In genomic region chr1:182850080-182850479, GRCm38 (mm10) we compare ENCODE assay signal across 24 mouse cellular contexts.
A peak's percentile ranks its signal among the peaks of the same experiment; 100 is the strongest.
DNase-seq lines count a peak whose midpoint lies in the region; ATAC-seq and TF ChIP-seq lines count a peak whose summit lies in the region.
"Had no signal": no experiment of that assay in that cellular context is flagged by ENCODE, and none has a peak within 500 bp of the region (broad histone marks: within the 10 kb centered on the region; RNA-seq: fewer than 3 reads in every experiment).

No protein-coding gene starts in this region.

- H3K27ac ChIP-seq in layer of hippocampus, adult 2 months = peak overlapping the region; percentile 25; the same call in 1 of the 2 replicates
- H3K27ac ChIP-seq in hindbrain, embryonic 12.5 days = peak overlapping the region; percentile 79
- H3K27ac ChIP-seq in midbrain, embryonic 14.5 days (replicated peaks; ENCODE audit: low read depth, low read length) = peak overlapping the region; percentile 47
- peak overlapping the region; percentile 70 for H3K27ac ChIP-seq in neural tube, embryonic 15.5 days (replicated peaks)
- H3K27ac ChIP-seq: embryonic facial prominence, embryonic 12.5 days; heart, embryonic 10.5 days; intestine, embryonic 15.5 days; limb, embryonic 13.5 days; liver, embryonic 13.5 days had no signal

- 69% methylated on average over 1 of the region's 1 CpGs for WGBS in hindbrain, embryonic 12.5 days
- 76% methylated on average over 1 of the region's 1 CpGs for WGBS in midbrain, embryonic 14.5 days
- 61% methylated on average over 1 of the region's 1 CpGs for WGBS in neural tube, embryonic 15.5 days

- no peak overlapping the region for H3K9ac ChIP-seq in hindbrain, embryonic 12.5 days
- H3K9ac ChIP-seq in midbrain, embryonic 14.5 days (replicated peaks; ENCODE audit: low read length) = no peak overlapping the region
- H3K9ac ChIP-seq in neural tube, embryonic 15.5 days (replicated peaks) = no peak overlapping the region
- H3K9ac ChIP-seq: embryonic facial prominence, embryonic 12.5 days; forebrain, embryonic 12.5 days; intestine, embryonic 15.5 days; limb, embryonic 13.5 days; liver, embryonic 13.5 days had no signal

- H3K36me3 ChIP-seq in hindbrain, embryonic 12.5 days = no peaks in the 10 kb centered on the region
- H3K36me3 ChIP-seq in midbrain, embryonic 14.5 days (ENCODE audit: control insufficient read depth, insufficient read depth, low read length) = peaks cover 3% of the 10 kb centered on the region; the same call in 1 of the 2 replicates
- H3K36me3 ChIP-seq in neural tube, embryonic 15.5 days = no peaks in the 10 kb centered on the region
- H3K36me3 ChIP-seq: embryonic facial prominence, embryonic 12.5 days; forebrain, embryonic 12.5 days; heart, embryonic 10.5 days; intestine, embryonic 15.5 days; limb, embryonic 13.5 days; liver, embryonic 13.5 days had no signal

- no peaks in the 10 kb centered on the region for H3K9me3 ChIP-seq in hindbrain, embryonic 12.5 days (replicated peaks)
- H3K9me3 ChIP-seq in midbrain, embryonic 14.5 days (ENCODE audit: control insufficient read depth, low read length) = no peaks in the 10 kb centered on the region
- no peaks in the 10 kb centered on the region for H3K9me3 ChIP-seq in neural tube, embryonic 15.5 days (replicated peaks)
- H3K9me3 ChIP-seq: embryonic facial prominence, embryonic 12.5 days; forebrain, embryonic 12.5 days; heart, embryonic 10.5 days; intestine, embryonic 15.5 days; limb, embryonic 13.5 days; liver, embryonic 13.5 days had no signal

- H3K4me3 ChIP-seq in layer of hippocampus, adult 2 months = no peak overlapping the region
- H3K4me3 ChIP-seq in hindbrain, embryonic 12.5 days = no peak overlapping the region
- no peak overlapping the region for H3K4me3 ChIP-seq in midbrain, embryonic 14.5 days (replicated peaks; ENCODE audit: low read depth, low read length)
- no peak overlapping the region for H3K4me3 ChIP-seq in neural tube, embryonic 15.5 days (replicated peaks)
- H3K4me3 ChIP-seq: embryonic facial prominence, embryonic 12.5 days; forebrain, embryonic 12.5 days; intestine, embryonic 15.5 days; limb, embryonic 13.5 days; liver, embryonic 13.5 days had no signal

- H3K27me3 ChIP-seq in hindbrain, embryonic 12.5 days = no peaks in the 10 kb centered on the region
- no peaks in the 10 kb centered on the region for H3K27me3 ChIP-seq in midbrain, embryonic 14.5 days (ENCODE audit: control insufficient read depth, insufficient read depth, low read length)
- H3K27me3 ChIP-seq in neural tube, embryonic 15.5 days (replicated peaks) = no peaks in the 10 kb centered on the region
- H3K27me3 ChIP-seq: embryonic facial prominence, embryonic 12.5 days; forebrain, embryonic 12.5 days; intestine, embryonic 15.5 days; limb, embryonic 13.5 days; liver, embryonic 13.5 days had no signal

- H3K4me2 ChIP-seq in hindbrain, embryonic 12.5 days (replicated peaks) = no peak overlapping the region
- no peak overlapping the region for H3K4me2 ChIP-seq in midbrain, embryonic 14.5 days (ENCODE audit: low read length)
- no peak overlapping the region for H3K4me2 ChIP-seq in neural tube, embryonic 15.5 days
- H3K4me2 ChIP-seq: embryonic facial prominence, embryonic 12.5 days; forebrain, embryonic 12.5 days; intestine, embryonic 15.5 days; limb, embryonic 13.5 days; liver, embryonic 13.5 days had no signal

- peak; percentile 68; the same call in 1 of the 2 replicates for ATAC-seq in hindbrain, embryonic 12.5 days (ENCODE audit: low FRiP score)
- ATAC-seq in midbrain, embryonic 14.5 days (ENCODE audit: low FRiP score, low TSS enrichment) = peak; percentile 40; the same call in 1 of the 2 replicates
- ATAC-seq in neural tube, embryonic 15.5 days (ENCODE audit: low FRiP score) = peak; percentile 26; the same call in 1 of the 2 replicates
- ATAC-seq: intestine, embryonic 15.5 days had no signal

- TF ChIP-seq CTCF in layer of hippocampus, adult 2 months (conservative IDR thresholded peaks at IDR 0.05) = no peak

- no peak for DNase-seq in layer of hippocampus, adult 2 months (ENCODE audit: low spot score in 2 of 2)
- DNase-seq in layer of hippocampus, postnatal 25 days (ENCODE audit: extremely low spot score in 1 of 2, low spot score in 1 of 2) = no peak
- no peak for DNase-seq in midbrain, embryonic 14.5 days
- DNase-seq in cerebellum, postnatal 25 days = no peak
- DNase-seq in adrenal gland, postnatal 4 days (ENCODE audit: low spot score in 2 of 2) = no peak
- DNase-seq: adrenal gland, postnatal 36 days; cerebellum, adult 11 months; cerebellum, postnatal 10 days; heart, postnatal 4 days; kidney, adult 9 months; kidney, postnatal 14 days; layer of hippocampus, postnatal 36 days; liver, embryonic 13.5 days; lung, adult 2 months; lung, postnatal 14 days; thymus, adult 18-20 months; thymus, postnatal 36 days had no signal

- peaks cover 19% of the 10 kb centered on the region for H3K4me1 ChIP-seq in hindbrain, embryonic 12.5 days
- 0 out of 2 replicates have a peak, but pooled peaks cover 5% of the 10 kb centered on the region for H3K4me1 ChIP-seq in midbrain, embryonic 14.5 days (ENCODE audit: control insufficient read depth, insufficient read depth, low read length)
- H3K4me1 ChIP-seq in neural tube, embryonic 15.5 days = peaks cover 26% of the 10 kb centered on the region
- H3K4me1 ChIP-seq: embryonic facial prominence, embryonic 12.5 days; intestine, embryonic 15.5 days; liver, embryonic 13.5 days had no signal

Comparison
In these comparisons a context has a peak if more than half of its experiments do, and no peak if none do; other contexts are left out.
1. H3K27ac ChIP-seq: peak in every context shown above with its lines; median percentile 79 in hindbrain, embryonic 12.5 days; 70 in neural tube, embryonic 15.5 days; 47 in midbrain, embryonic 14.5 days; 25 in layer of hippocampus, adult 2 months.